11 mouse cellular contexts compared by ENCODE assay signal in the genomic region with DNA sequence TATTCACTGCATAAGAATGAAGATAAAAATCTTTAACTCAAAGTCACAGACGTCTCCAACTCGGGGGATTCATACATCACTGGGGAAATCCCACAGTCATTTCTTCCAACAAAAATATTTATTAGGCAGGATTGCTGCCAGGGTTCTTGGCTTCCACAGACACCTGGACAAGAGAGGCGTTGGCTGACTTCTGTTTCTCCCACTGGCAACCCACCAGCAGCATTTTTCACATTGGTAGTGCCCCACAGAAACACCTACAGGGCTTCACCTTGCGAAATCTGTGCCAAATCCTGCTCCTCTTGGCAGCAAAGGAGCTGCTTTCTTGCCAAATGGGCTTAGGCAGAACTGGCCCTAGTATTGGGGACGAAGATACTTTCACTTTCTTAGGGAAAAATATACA.
DNase-seq lines count a peak whose midpoint lies in the region; ATAC-seq lines count a peak whose summit lies in the region.
"Had no signal": no experiment of that assay in that cellular context is flagged by ENCODE, and none has a peak within 500 bp of the region (broad histone marks: within the 10 kb centered on the region; RNA-seq: fewer than 3 reads in every experiment).

No protein-coding gene starts in this region.

- H3K4me3 ChIP-seq in kidney, embryonic 16.5 days (ENCODE audit: low read length) = no peak overlapping the region
- no peak overlapping the region for H3K4me3 ChIP-seq in forebrain, embryonic 16.5 days (replicated peaks; ENCODE audit: low read length)
- H3K4me3 ChIP-seq: embryonic facial prominence, embryonic 12.5 days had no signal

- H3K27me3 ChIP-seq in kidney, embryonic 16.5 days (ENCODE audit: insufficient read depth, low read length) = no peaks in the 10 kb centered on the region
- no peaks in the 10 kb centered on the region for H3K27me3 ChIP-seq in forebrain, embryonic 16.5 days (replicated peaks; ENCODE audit: control insufficient read depth, insufficient read depth, low read length)
- H3K27me3 ChIP-seq: embryonic facial prominence, embryonic 12.5 days had no signal

- H3K9ac ChIP-seq in kidney, embryonic 16.5 days (replicated peaks; ENCODE audit: low read length) = no peak overlapping the region
- H3K9ac ChIP-seq in forebrain, embryonic 16.5 days (replicated peaks; ENCODE audit: low read depth, low read length) = no peak overlapping the region
- H3K9ac ChIP-seq: embryonic facial prominence, embryonic 12.5 days; liver, postnatal 0 days had no signal

- H3K36me3 ChIP-seq in kidney, embryonic 16.5 days (ENCODE audit: insufficient read depth, low read length) = no peaks in the 10 kb centered on the region
- H3K36me3 ChIP-seq in forebrain, embryonic 16.5 days (ENCODE audit: control insufficient read depth, insufficient read depth) = no peaks in the 10 kb centered on the region
- H3K36me3 ChIP-seq: embryonic facial prominence, embryonic 12.5 days had no signal

- H3K4me2 ChIP-seq in kidney, embryonic 16.5 days (replicated peaks; ENCODE audit: low read depth, low read length) = no peak overlapping the region
- H3K4me2 ChIP-seq in forebrain, embryonic 16.5 days (ENCODE audit: low read length) = no peak overlapping the region
- H3K4me2 ChIP-seq: embryonic facial prominence, embryonic 12.5 days had no signal

- no peaks in the 10 kb centered on the region for H3K9me3 ChIP-seq in kidney, embryonic 16.5 days (ENCODE audit: low read length)
- no peaks in the 10 kb centered on the region for H3K9me3 ChIP-seq in forebrain, embryonic 16.5 days (ENCODE audit: control insufficient read depth, low read length)
- H3K9me3 ChIP-seq: embryonic facial prominence, embryonic 12.5 days had no signal

- H3K4me1 ChIP-seq in kidney, embryonic 16.5 days (ENCODE audit: insufficient read depth, low read length) = no peaks in the 10 kb centered on the region
- peaks cover 9% of the 10 kb centered on the region; the same call in 1 of the 2 replicates for H3K4me1 ChIP-seq in forebrain, embryonic 16.5 days (replicated peaks; ENCODE audit: control insufficient read depth, insufficient read depth, low read length)
- H3K4me1 ChIP-seq: embryonic facial prominence, embryonic 12.5 days had no signal

- H3K27ac ChIP-seq in kidney, embryonic 16.5 days (ENCODE audit: low read length) = no peak overlapping the region
- H3K27ac ChIP-seq in forebrain, embryonic 16.5 days (ENCODE audit: low read length) = no peak overlapping the region
- H3K27ac ChIP-seq: embryonic facial prominence, embryonic 12.5 days had no signal

- 68% methylated on average over 5 of the region's 5 CpGs for WGBS in kidney, embryonic 16.5 days
- 48% methylated on average over 5 of the region's 5 CpGs for WGBS in forebrain, embryonic 16.5 days

- no peak for ATAC-seq in kidney, embryonic 16.5 days (ENCODE audit: low FRiP score, low TSS enrichment)
- ATAC-seq in forebrain, embryonic 16.5 days = no peak
- ATAC-seq: liver, postnatal 0 days; midbrain, embryonic 16.5 days had no signal

- DNase-seq in adrenal gland, postnatal 14 days = peak; percentile 3
- DNase-seq in adrenal gland, postnatal 25 days = no peak
- DNase-seq in kidney, adult 9 months = peak; percentile 21
- peak; percentile 8 for DNase-seq in 3T3-L1 (ENCODE audit: low read depth, low spot score)
- peak; percentile 79 to 87 for DNase-seq in cerebellum, postnatal 25 days
- DNase-seq in right cerebral cortex, postnatal 14 days = no peak
- DNase-seq: liver, postnatal 0 days had no signal

Comparison
In these comparisons a context has a peak if more than half of its experiments do, and no peak if none do; other contexts are left out.
1. DNase-seq: peak in adrenal gland, postnatal 14 days (single experiment), kidney, adult 9 months (single experiment), 3T3-L1 (single experiment) and cerebellum, postnatal 25 days (2 of 2); none in adrenal gland, postnatal 25 days (single experiment) and right cerebral cortex, postnatal 14 days (single experiment).